Mouse (Mus musculus) ES-E14 (cell line): Measurements from ENCODE around the gene Tlnrd1.

Source experiments
- HCFC1 ChIP-seq: IDR thresholded peaks from 2 replicates; pipeline ENCODE4 v1.6.1; 2012; ENCODE audit warnings: low read length, inconsistent platforms, borderline replicate concordance; ENCODE audit not compliant: insufficient read depth
- MAFK ChIP-seq: IDR thresholded peaks from 2 replicates; pipeline ENCODE4 v1.6.1; 2014; ENCODE audit warnings: mild to moderate bottlenecking, low read depth, low read length, inconsistent platforms; ENCODE audit not compliant: insufficient read depth
- ZNF384 ChIP-seq: IDR thresholded peaks from 2 replicates; pipeline ENCODE4 v1.6.1; 2012; ENCODE audit warnings: low read depth, low read length, inconsistent platforms

- TF ChIP-seq HCFC1 (no peak), ZNF384 (no peak), MAFK (no peak)
Observed at GRCm38 (mm10) chr7:83921637-83922036, 37.5 kb upstream of the Tlnrd1 start.
